Mouse (Mus musculus) right cerebral cortex, postnatal 14 days (tissue): ENCODE measurements around the gene Irak3.

Source experiments
- DNase-seq: peaks from one replicate; pipeline ENCODE4 v3.0.0; 2022

Irak3 gene

GRCm38 (mm10) chr10:120202467-120203250 is 729 bp upstream of the Irak3 start:
- no peak for DNase-seq

GRCm38 (mm10) chr10:120201131-120201921 is 604 bp downstream of the Irak3 start, which contains the start of gene Tmbim4:
Gene Tmbim4 (plus strand): TSS chr10:120201590.
- peak; percentile 15 for DNase-seq

GRCm38 (mm10) chr10:120197061-120197835 is 4.7 kb downstream of the Irak3 start:
- DNase-seq: no peak

- no peak for DNase-seq
Measured at GRCm38 (mm10) chr10:120193255-120193654, 8.7 kb downstream of the Irak3 start.

GRCm38 (mm10) chr10:120192278-120192677 is 9.7 kb downstream of the Irak3 start:
- DNase-seq: no peak

- DNase-seq: no peak
Measured at GRCm38 (mm10) chr10:120191165-120191564, 10.8 kb downstream of the Irak3 start.

GRCm38 (mm10) chr10:120189782-120190181 is 12.1 kb downstream of the Irak3 start:
- no peak for DNase-seq

GRCm38 (mm10) chr10:120189276-120189675 is 12.7 kb downstream of the Irak3 start:
- DNase-seq: no peak

- DNase-seq: no peak
Measured at GRCm38 (mm10) chr10:120188513-120188912, 13.4 kb downstream of the Irak3 start.

- no peak for DNase-seq
Measured at GRCm38 (mm10) chr10:120183342-120183741, 18.6 kb downstream of the Irak3 start.

- no peak for DNase-seq
Measured at GRCm38 (mm10) chr10:120182887-120183286, 19.0 kb downstream of the Irak3 start.

GRCm38 (mm10) chr10:120174192-120174705 is 27.7 kb downstream of the Irak3 start:
- no peak for DNase-seq

- DNase-seq: no peak
Measured at GRCm38 (mm10) chr10:120171340-120171739, 30.6 kb downstream of the Irak3 start.

GRCm38 (mm10) chr10:120170277-120170676 is 31.7 kb downstream of the Irak3 start:
- DNase-seq: no peak

- DNase-seq: no peak
Measured at GRCm38 (mm10) chr10:120169841-120170240, 32.1 kb downstream of the Irak3 start.

- no peak for DNase-seq
Measured at GRCm38 (mm10) chr10:120169064-120169463, 32.9 kb downstream of the Irak3 start.

GRCm38 (mm10) chr10:120168070-120168469 is 33.9 kb downstream of the Irak3 start:
- no peak for DNase-seq

GRCm38 (mm10) chr10:120165793-120166503 is 36.0 kb downstream of the Irak3 start:
- no peak for DNase-seq

- DNase-seq: peak; percentile 18
Measured at GRCm38 (mm10) chr10:120164931-120165792, 36.8 kb downstream of the Irak3 start.

- DNase-seq: no peak
Measured at GRCm38 (mm10) chr10:120163490-120163889, 38.4 kb downstream of the Irak3 start.

GRCm38 (mm10) chr10:120162840-120163239 is 39.1 kb downstream of the Irak3 start:
- DNase-seq: no peak
